Mouse (Mus musculus): Measurements from ENCODE around the gene Pi16. TPM values are rescaled to one million over a fixed set of nuclear protein-coding genes. Genes with fewer than 3 reads are reported as not detected.

The Pi16 gene
- polyA plus RNA-seq, 1 experiment from 2014 or later: 0.36 TPM

DNA sequence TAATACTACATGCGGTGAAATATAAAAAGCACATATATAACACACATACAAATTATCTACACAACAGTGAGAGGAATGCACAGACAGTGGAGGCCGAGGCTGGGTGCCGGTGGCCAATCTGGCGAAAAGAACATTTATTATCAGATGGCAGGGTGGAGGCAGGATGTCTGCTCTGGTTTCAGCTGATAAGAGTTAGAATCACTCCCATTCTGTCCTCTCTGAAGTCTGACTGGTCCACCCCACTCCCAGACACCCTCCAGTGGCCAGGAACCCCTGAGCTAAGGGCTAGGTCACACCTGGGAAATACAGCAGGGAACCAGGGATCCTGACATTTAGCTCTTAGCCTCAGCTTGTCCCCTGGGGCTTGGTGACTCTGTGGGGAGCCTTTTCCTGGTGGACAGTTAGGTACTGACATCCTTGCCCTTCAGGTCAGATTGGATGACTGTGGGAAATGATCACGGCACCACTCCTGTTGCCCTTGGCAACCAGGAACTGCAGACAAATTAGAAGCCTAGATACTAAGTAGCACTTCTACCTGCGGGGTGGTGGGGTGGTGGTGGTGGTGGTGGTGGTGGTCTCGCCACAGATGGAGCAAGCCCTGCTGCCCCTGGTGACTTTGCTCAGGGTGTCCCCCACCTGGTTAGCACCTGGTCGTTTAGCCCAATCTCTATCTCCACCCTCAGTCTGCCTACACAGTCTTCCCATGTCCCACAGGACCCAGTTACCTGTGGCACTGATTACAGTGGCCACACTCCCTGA, 2.6 kb downstream of the Pi16 start:
- Histone ChIP-seq H3K9ac (ENCODE audit: low read length) (no peak overlapping the region), H3K27ac (ENCODE audit: low read depth, low read length) (no peak overlapping the region), H3K4me1 (ENCODE audit: control insufficient read depth, insufficient read depth, low read length) (no peaks in the 10 kb centered on the region), H3K27me3 (ENCODE audit: control insufficient read depth, insufficient read depth, low read length) (peaks cover 19% of the 10 kb centered on the region), H3K4me2 (ENCODE audit: low read depth) (no peak overlapping the region), H3K4me3 (ENCODE audit: low read depth, low read length) (no peak overlapping the region), H3K9me3 (ENCODE audit: control insufficient read depth, low read length) (no peaks in the 10 kb centered on the region), H3K36me3 (ENCODE audit: control insufficient read depth, insufficient read depth, low read length) (no peaks in the 10 kb centered on the region)
- 69% methylated on average over 8 of the region's 8 CpGs for WGBS
- DNase-seq (ENCODE audit: low spot score) (no peak), ATAC-seq (ENCODE audit: insufficient read depth, low FRiP score, low TSS enrichment) (no peak)

DNA sequence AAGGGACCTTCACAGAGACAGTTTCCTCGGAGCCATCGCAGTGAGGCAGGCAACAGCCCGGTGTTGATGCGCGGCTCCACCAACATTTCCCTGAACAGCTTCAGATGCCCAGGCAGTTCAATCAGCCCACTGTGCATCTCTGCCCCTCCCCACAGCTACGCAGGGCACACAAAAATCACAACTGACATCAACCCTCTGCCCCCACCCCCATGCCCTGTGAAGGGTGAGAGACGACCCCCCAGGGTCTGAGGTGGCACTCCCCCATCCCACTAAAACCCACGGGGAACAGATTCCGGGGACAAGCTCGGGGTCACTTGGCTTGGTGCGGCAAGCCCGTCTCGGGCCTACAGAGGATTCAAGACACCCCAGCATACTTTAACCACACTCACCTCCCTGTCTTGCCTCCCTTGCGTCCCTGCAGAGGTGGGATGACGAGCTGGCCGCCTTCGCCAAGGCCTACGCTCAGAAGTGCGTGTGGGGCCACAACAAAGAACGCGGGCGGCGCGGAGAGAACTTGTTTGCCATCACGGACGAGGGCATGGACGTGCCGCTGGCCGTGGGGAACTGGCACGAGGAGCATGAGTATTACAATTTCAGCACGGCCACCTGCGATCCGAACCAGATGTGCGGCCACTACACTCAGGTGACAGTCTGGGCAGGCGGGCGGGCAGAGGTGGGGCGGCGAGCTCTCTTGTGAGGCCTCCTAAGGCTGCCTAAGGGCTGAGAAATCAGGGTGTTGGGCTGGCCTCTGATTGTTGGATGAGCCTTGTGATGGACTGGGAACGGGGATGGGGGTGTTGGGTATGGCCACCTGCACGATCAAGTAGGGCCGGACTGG, 4.5 kb downstream of the Pi16 start:
- Histone ChIP-seq H3K9ac (ENCODE audit: low read length) (no peak overlapping the region; the same call in 1 of the 2 replicates), H3K4me1 (ENCODE audit: control insufficient read depth, insufficient read depth, low read length) (peaks cover 12% of the 10 kb centered on the region), H3K27ac (ENCODE audit: low read depth, low read length) (no peak overlapping the region), H3K4me2 (ENCODE audit: low read depth) (no peak overlapping the region), H3K36me3 (ENCODE audit: control insufficient read depth, insufficient read depth, low read length) (no peaks in the 10 kb centered on the region), H3K9me3 (ENCODE audit: control insufficient read depth, low read length) (no peaks in the 10 kb centered on the region), H3K27me3 (ENCODE audit: control insufficient read depth, insufficient read depth, low read length) (peaks cover 22% of the 10 kb centered on the region), H3K4me3 (ENCODE audit: low read depth, low read length) (no peak overlapping the region)
- WGBS: 9% methylated on average over 41 of the region's 41 CpGs
- DNase-seq (ENCODE audit: low spot score): peak; percentile 23
- no peak for ATAC-seq (ENCODE audit: insufficient read depth, low FRiP score, low TSS enrichment)

DNA sequence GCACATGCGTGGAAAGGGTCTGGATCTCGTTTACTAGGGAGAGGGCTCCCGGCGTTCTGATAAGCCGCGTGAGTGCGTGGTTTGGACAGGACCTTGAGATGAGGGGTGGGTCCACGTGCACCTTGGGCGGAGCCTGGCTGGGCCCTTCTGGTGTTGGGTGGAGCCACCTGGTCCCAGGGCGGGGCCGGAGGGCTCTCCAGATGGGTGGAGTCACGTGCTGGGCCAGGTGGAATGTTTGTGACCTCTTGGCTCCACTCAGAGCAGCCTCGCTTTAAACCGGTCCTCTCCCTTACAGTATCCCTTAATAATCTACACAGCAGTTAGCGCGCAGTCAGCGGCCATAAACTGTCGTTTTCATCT, 5.1 kb downstream of the Pi16 start:
- H3K4me3 ChIP-seq (ENCODE audit: low read depth, low read length): no peak overlapping the region
- H3K27me3 ChIP-seq (ENCODE audit: control insufficient read depth, insufficient read depth, low read length): peaks cover 22% of the 10 kb centered on the region
- no peak for ATAC-seq (ENCODE audit: insufficient read depth, low FRiP score, low TSS enrichment)
- 9% methylated on average over 18 of the region's 18 CpGs for WGBS
- H3K9ac ChIP-seq (ENCODE audit: low read length): no peak overlapping the region; the same call in 1 of the 2 replicates
- no peaks in the 10 kb centered on the region for H3K9me3 ChIP-seq (ENCODE audit: control insufficient read depth, low read length)
- H3K27ac ChIP-seq (ENCODE audit: low read depth, low read length): no peak overlapping the region
- H3K4me1 ChIP-seq (ENCODE audit: control insufficient read depth, insufficient read depth, low read length): peaks cover 18% of the 10 kb centered on the region
- peak; percentile 31 for DNase-seq (ENCODE audit: low spot score)
- H3K36me3 ChIP-seq (ENCODE audit: control insufficient read depth, insufficient read depth, low read length): no peaks in the 10 kb centered on the region
- no peak overlapping the region for H3K4me2 ChIP-seq (ENCODE audit: low read depth)

DNA sequence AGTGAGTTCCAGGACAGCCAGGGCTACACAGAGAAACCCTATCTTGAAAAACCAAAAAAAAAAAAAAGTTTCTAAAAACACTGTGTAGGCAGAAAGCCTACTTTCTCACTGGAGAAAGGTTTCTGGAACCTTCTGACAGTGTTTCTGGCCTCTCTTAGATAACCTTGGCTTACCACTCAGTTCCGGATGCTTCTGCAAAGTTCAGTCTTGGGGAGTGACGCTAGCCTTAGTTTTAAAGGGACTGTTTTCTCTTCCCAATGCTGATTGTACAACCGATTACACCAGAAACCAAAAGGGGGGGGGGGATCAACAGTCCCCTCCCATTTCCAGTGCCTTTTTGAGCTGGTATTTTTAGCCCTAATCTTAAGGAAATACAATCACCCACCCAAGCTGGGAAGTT, 6.1 kb downstream of the Pi16 start:
- no peak for DNase-seq (ENCODE audit: low spot score)
- Histone ChIP-seq H3K4me3 (ENCODE audit: low read depth, low read length) (no peak overlapping the region), H3K4me1 (ENCODE audit: control insufficient read depth, insufficient read depth, low read length) (peaks cover 19% of the 10 kb centered on the region), H3K36me3 (ENCODE audit: control insufficient read depth, insufficient read depth, low read length) (no peaks in the 10 kb centered on the region), H3K27ac (ENCODE audit: low read depth, low read length) (no peak overlapping the region), H3K9me3 (ENCODE audit: control insufficient read depth, low read length) (no peaks in the 10 kb centered on the region), H3K4me2 (ENCODE audit: low read depth) (no peak overlapping the region), H3K9ac (ENCODE audit: low read length) (no peak overlapping the region), H3K27me3 (ENCODE audit: control insufficient read depth, insufficient read depth, low read length) (peaks cover 22% of the 10 kb centered on the region)
- no peak for ATAC-seq (ENCODE audit: insufficient read depth, low FRiP score, low TSS enrichment)
- WGBS: 93% methylated on average over 3 of the region's 3 CpGs

DNA sequence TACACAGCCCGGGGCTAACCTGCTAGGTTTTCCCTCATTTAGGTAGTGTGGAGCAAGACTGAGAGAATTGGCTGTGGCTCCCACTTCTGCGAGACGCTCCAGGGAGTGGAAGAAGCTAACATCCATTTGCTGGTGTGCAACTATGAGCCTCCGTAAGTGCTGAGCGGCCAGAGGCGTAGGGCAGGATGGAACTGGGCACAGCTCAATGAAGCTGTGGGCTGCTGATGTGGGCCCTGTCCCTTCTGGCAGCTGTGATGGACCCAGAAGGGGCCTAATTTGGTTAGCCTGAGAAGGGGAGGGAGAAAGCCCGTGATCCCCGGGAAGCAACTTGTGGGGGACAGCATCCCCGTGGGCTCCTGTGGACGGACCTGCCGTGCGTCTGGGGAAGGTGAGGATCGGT, 8.4 kb downstream of the Pi16 start:
- Histone ChIP-seq H3K4me1 (ENCODE audit: control insufficient read depth, insufficient read depth, low read length) (peaks cover 19% of the 10 kb centered on the region), H3K36me3 (ENCODE audit: control insufficient read depth, insufficient read depth, low read length) (no peaks in the 10 kb centered on the region), H3K9ac (ENCODE audit: low read length) (peak overlapping the region; percentile 60), H3K4me3 (ENCODE audit: low read depth, low read length) (peak overlapping the region; percentile 27; the same call in 1 of the 2 replicates), H3K27me3 (ENCODE audit: control insufficient read depth, insufficient read depth, low read length) (peaks cover 22% of the 10 kb centered on the region), H3K27ac (ENCODE audit: low read depth, low read length) (no peak overlapping the region), H3K4me2 (ENCODE audit: low read depth) (peak overlapping the region; percentile 62), H3K9me3 (ENCODE audit: control insufficient read depth, low read length) (no peaks in the 10 kb centered on the region)
- DNase-seq (ENCODE audit: low spot score) (peak; percentile 31), ATAC-seq (ENCODE audit: insufficient read depth, low FRiP score, low TSS enrichment) (no peak)
- WGBS: 41% methylated on average over 13 of the region's 13 CpGs

DNA sequence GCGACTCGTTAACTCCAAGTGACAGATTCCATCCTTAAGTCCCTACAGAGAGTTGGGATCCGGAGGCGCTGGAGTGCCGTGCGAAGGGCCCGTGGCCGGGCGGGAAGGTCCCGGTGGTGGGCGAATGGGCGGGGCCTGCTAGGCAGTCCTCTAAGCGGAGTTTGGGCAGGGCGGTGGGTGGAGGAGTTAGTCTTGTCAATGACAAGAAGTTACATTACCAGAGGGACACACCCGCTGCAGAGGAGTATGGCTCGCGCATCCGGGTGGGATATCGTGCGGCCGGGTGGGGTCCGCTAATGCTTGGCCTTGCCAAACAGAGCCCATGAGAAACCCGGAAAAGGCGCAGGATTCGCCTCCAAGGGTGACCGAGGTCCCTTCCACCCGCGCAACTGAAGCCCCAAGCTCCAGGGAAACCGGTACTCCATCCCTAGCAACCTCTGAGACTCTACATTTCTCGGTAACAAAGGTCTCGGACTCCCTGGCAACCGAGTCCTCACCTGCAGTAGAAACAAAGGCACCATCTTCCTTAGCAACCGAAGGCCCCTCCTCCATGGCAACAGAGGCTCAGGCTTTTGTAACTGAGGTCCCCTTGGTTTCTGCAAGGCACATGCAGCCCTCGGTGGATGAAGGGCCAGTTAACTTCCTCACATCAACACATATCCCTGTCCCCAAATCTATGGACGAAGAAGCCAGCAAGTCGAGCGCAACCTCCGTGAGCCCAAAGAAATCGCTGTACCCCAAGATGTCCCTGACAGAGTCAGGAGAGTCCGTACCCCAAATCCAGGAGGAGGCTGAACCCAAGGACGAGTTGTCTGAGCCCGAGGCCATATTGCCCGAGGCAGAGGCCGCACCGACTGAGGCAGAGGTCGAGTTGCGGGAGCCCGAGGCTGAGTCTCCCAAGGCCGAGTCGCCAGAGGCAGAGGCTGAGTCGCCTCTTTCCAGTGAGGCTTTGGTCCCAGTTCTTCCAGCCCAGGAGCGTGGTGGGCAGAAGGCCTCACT, 9.3 kb downstream of the Pi16 start:
- Histone ChIP-seq H3K4me2 (ENCODE audit: low read depth) (peak overlapping the region; percentile 62), H3K36me3 (ENCODE audit: control insufficient read depth, insufficient read depth, low read length) (peaks cover 6% of the 10 kb centered on the region; the same call in 1 of the 2 replicates), H3K9ac (ENCODE audit: low read length) (peak overlapping the region; percentile 60), H3K27me3 (ENCODE audit: control insufficient read depth, insufficient read depth, low read length) (peaks cover 15% of the 10 kb centered on the region), H3K4me1 (ENCODE audit: control insufficient read depth, insufficient read depth, low read length) (peaks cover 19% of the 10 kb centered on the region), H3K4me3 (ENCODE audit: low read depth, low read length) (peak overlapping the region; percentile 27), H3K9me3 (ENCODE audit: control insufficient read depth, low read length) (no peaks in the 10 kb centered on the region), H3K27ac (ENCODE audit: low read depth, low read length) (0 out of 2 replicates have a peak overlapping the region, but pooled peaks have one; percentile 44)
- ATAC-seq (ENCODE audit: insufficient read depth, low FRiP score, low TSS enrichment) (peak; percentile 46; the same call in 1 of the 2 replicates), DNase-seq (ENCODE audit: low spot score) (peak; percentile 71)
- 9% methylated on average over 52 of the region's 52 CpGs for WGBS

DNA sequence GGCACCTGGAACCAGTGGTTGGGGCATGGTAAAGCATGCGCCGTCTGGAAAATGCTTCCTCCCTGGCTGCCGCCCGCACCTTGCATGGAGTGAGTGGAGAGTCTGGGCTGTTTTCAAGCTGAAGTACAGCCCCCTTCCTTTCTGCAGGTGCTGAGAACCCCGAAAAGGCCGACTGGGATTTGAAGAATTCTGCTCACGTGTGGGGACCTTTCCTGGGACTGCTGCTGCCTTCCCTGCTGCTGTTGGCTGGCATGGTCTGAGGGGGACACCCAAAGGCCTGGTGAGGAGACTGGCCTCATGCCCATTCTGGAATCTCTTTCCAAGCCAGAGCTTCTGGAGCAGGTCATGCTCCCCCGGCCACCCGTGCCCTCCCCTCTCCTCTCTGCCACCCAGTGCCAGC, 10.2 kb downstream of the Pi16 start:
- Histone ChIP-seq H3K27ac (ENCODE audit: low read depth, low read length) (no peak overlapping the region), H3K4me3 (ENCODE audit: low read depth, low read length) (no peak overlapping the region), H3K9ac (ENCODE audit: low read length) (no peak overlapping the region), H3K4me2 (ENCODE audit: low read depth) (no peak overlapping the region), H3K36me3 (ENCODE audit: control insufficient read depth, insufficient read depth, low read length) (peaks cover 9% of the 10 kb centered on the region), H3K27me3 (ENCODE audit: control insufficient read depth, insufficient read depth, low read length) (peaks cover 8% of the 10 kb centered on the region), H3K9me3 (ENCODE audit: control insufficient read depth, low read length) (no peaks in the 10 kb centered on the region), H3K4me1 (ENCODE audit: control insufficient read depth, insufficient read depth, low read length) (peaks cover 19% of the 10 kb centered on the region)
- 84% methylated on average over 9 of the region's 9 CpGs for WGBS
- DNase-seq (ENCODE audit: low spot score) (no peak), ATAC-seq (ENCODE audit: insufficient read depth, low FRiP score, low TSS enrichment) (no peak)

DNA sequence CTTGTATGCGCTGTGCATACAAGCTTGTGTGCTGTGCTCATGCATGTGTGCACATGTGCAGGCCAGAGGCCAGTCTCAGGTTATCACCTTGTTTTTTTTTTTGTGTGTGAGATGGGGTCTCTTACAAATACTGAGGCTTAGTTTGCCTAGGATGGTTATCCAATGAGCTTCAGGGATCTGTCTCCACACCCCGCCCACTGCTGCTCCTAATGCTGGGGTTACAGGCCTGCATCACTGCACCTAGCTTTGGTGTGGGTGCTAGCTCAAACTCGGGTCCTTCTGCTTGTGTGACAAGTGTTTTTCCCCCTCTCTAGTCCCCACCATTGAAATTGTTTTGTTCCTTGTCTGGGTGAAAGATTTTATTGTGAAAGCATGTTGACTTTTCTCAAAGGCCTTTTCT, 12.7 kb downstream of the Pi16 start:
- H3K9me3 ChIP-seq (ENCODE audit: control insufficient read depth, low read length): no peaks in the 10 kb centered on the region
- H3K4me1 ChIP-seq (ENCODE audit: control insufficient read depth, insufficient read depth, low read length): peaks cover 19% of the 10 kb centered on the region
- no peak overlapping the region for H3K9ac ChIP-seq (ENCODE audit: low read length)
- ATAC-seq (ENCODE audit: insufficient read depth, low FRiP score, low TSS enrichment) (no peak), DNase-seq (ENCODE audit: low spot score) (no peak)
- peaks cover 14% of the 10 kb centered on the region for H3K36me3 ChIP-seq (ENCODE audit: control insufficient read depth, insufficient read depth, low read length)
- WGBS: 86% methylated on average over 3 of the region's 3 CpGs
- H3K4me2 ChIP-seq (ENCODE audit: low read depth): no peak overlapping the region
- no peak overlapping the region for H3K4me3 ChIP-seq (ENCODE audit: low read depth, low read length)
- no peak overlapping the region for H3K27ac ChIP-seq (ENCODE audit: low read depth, low read length)
- 0 out of 2 replicates have a peak, but pooled peaks cover 3% of the 10 kb centered on the region for H3K27me3 ChIP-seq (ENCODE audit: control insufficient read depth, insufficient read depth, low read length)

Data from neural tube, embryonic 11.5 days (tissue).